Mouse (Mus musculus) hematopoietic stem cell, adult 5-6 weeks (primary cell): ENCODE data around the gene Ctsh. TPM values are rescaled to one million over a fixed set of nuclear protein-coding genes. Genes with fewer than 3 reads are reported as not detected.
"Not testable (repeated sequence)": the region's sequence is repeated elsewhere in the genome, so short reads cannot be mapped to it uniquely, and the experiment has no call there.

Experiments
- ATAC-seq, 2 experiments: fragments of 125-278 bp in 1 of 2; replicated peaks in 1 of 2; 2 replicates each; pipeline ENCODE4 v1.8.0; 2016 to 2017; ENCODE audit warnings: inconsistent platforms in 2 of 2, mild to moderate bottlenecking in 2 of 2, moderate number of reproducible peaks in 2 of 2, low read depth in 1 of 2, moderate TSS enrichment in 1 of 2; ENCODE audit not compliant: low FRiP score in 2 of 2, poor library complexity in 2 of 2, severe bottlenecking in 2 of 2, insufficient read depth in 1 of 2, low TSS enrichment in 1 of 2
- total RNA-seq: library from RNA; stranded (forward); fragments of 172-1452, 232-1000 nt; gene quantifications from 2 replicates; pipeline ENCODE4 v1.2.3, GENCODE M21; 2017

The Ctsh gene
- total RNA-seq, 1 experiment from 2014 or later: 11.7 TPM

- ATAC-seq: no peak
Measured at GRCm38 (mm10) chr9:90047937-90048627, 5.9 kb upstream of the Ctsh start.

GRCm38 (mm10) chr9:90054371-90055145, 606 bp downstream of the Ctsh start:
- ATAC-seq: peak; percentile 99

GRCm38 (mm10) chr9:90055409-90055808, 1.5 kb downstream of the Ctsh start:
- no peak for ATAC-seq

GRCm38 (mm10) chr9:90055911-90056310, 2.0 kb downstream of the Ctsh start:
- ATAC-seq: no peak

GRCm38 (mm10) chr9:90056716-90057115, 2.8 kb downstream of the Ctsh start:
- no peak for ATAC-seq

GRCm38 (mm10) chr9:90059828-90060573, 6.0 kb downstream of the Ctsh start:
- peak; percentile 48 to 57 for ATAC-seq

- 0 out of 4 replicates have a peak, but pooled peaks of 1 of the 2 experiments have one; percentile 5 for ATAC-seq
Measured at GRCm38 (mm10) chr9:90060574-90060875, 6.6 kb downstream of the Ctsh start.

- not testable (repeated sequence) for ATAC-seq
Measured at GRCm38 (mm10) chr9:90060932-90061331, 7.0 kb downstream of the Ctsh start.

- no peak for ATAC-seq
Measured at GRCm38 (mm10) chr9:90067341-90067740, 13.4 kb downstream of the Ctsh start.

- ATAC-seq: no peak
Measured at GRCm38 (mm10) chr9:90068786-90069185, 14.8 kb downstream of the Ctsh start.

- ATAC-seq: no peak
Measured at GRCm38 (mm10) chr9:90069485-90069884, 15.5 kb downstream of the Ctsh start.

- ATAC-seq: no peak
Measured at GRCm38 (mm10) chr9:90070174-90070573, 16.2 kb downstream of the Ctsh start.

- peak; percentile 29 to 51; a peak in 3 of 4 replicates for ATAC-seq
Measured at GRCm38 (mm10) chr9:90075336-90075735, 21.4 kb downstream of the Ctsh start.

- ATAC-seq: peak in 1 of 2 experiments; percentile 46; a peak in 1 of 4 replicates
Measured at GRCm38 (mm10) chr9:90076131-90076530, 22.2 kb downstream of the Ctsh start.

- peak; percentile 62 to 71; a peak in 3 of 4 replicates for ATAC-seq
Measured at GRCm38 (mm10) chr9:90076849-90077461, 23.0 kb downstream of the Ctsh start.

- ATAC-seq: not testable (repeated sequence)
Measured at GRCm38 (mm10) chr9:90081961-90082360, 28.0 kb downstream of the Ctsh start.

- ATAC-seq: no peak
Measured at GRCm38 (mm10) chr9:90082992-90083391, 29.0 kb downstream of the Ctsh start.

- no peak for ATAC-seq
Measured at GRCm38 (mm10) chr9:90084152-90084551, 30.2 kb downstream of the Ctsh start.
